Mouse (Mus musculus) erythroblast, embryonic 14.5 days (primary cell): ENCODE measurements around the gene Kcnc1. TPM values are rescaled to one million over a fixed set of nuclear protein-coding genes. Genes with fewer than 3 reads are reported as not detected.

Experiments used
- H3K27me3 ChIP-seq: 2 replicates; pipeline ENCODE4 v1.6.1; 2012; ENCODE audit warnings: inconsistent platforms; ENCODE audit not compliant: control insufficient read depth
- H3K36me3 ChIP-seq: 2 replicates; pipeline ENCODE4 v1.6.1; 2012; ENCODE audit warnings: mild to moderate bottlenecking, inconsistent platforms; ENCODE audit not compliant: control insufficient read depth
- H3K4me1 ChIP-seq: 2 replicates; pipeline ENCODE4 v1.6.1; 2012; ENCODE audit warnings: inconsistent platforms; ENCODE audit not compliant: control insufficient read depth
- H3K4me3 ChIP-seq: replicated peaks from 2 replicates; pipeline ENCODE3; 2012; ENCODE audit warnings: moderate library complexity, mild to moderate bottlenecking, inconsistent platforms
- H3K9me3 ChIP-seq: 2 replicates; pipeline ENCODE4 v1.6.1; 2012; ENCODE audit warnings: low read length, inconsistent platforms, mixed read lengths; ENCODE audit not compliant: control insufficient read depth
- GATA1 ChIP-seq: IDR thresholded peaks from 2 replicates; pipeline ENCODE4 v1.6.1; 2012; ENCODE audit warnings: low read length, inconsistent platforms, mixed read lengths
- TAL1 ChIP-seq: IDR thresholded peaks from 3 replicates; pipeline ENCODE4 v1.6.1; 2012; ENCODE audit warnings: low read length, inconsistent platforms, mixed read lengths
- polyA plus RNA-seq: library from polyadenylated mRNA; stranded (reverse); fragments of >175 nt; gene quantifications from 2 replicates; pipeline ENCODE4 v1.2.3, GENCODE M21; 2012

The Kcnc1 gene
- polyA plus RNA-seq = under 0.01 and 0.01 TPM in 2 replicates

GRCm38 (mm10) chr7:46396231-46396927 is at the start of gene Kcnc1:
Gene Kcnc1 (plus strand): TSS chr7:46396497.
- Histone ChIP-seq H3K27me3 (peaks cover 61% of the 10 kb centered on the region), H3K9me3 (peaks cover 5% of the 10 kb centered on the region; the same call in 1 of the 2 replicates), H3K4me1 (no peaks in the 10 kb centered on the region), H3K4me3 (no peak within 1 kb of the TSS), H3K36me3 (no peaks in the 10 kb centered on the region)
- TF ChIP-seq GATA1 = no peak
- no peak for TF ChIP-seq TAL1

DNA sequence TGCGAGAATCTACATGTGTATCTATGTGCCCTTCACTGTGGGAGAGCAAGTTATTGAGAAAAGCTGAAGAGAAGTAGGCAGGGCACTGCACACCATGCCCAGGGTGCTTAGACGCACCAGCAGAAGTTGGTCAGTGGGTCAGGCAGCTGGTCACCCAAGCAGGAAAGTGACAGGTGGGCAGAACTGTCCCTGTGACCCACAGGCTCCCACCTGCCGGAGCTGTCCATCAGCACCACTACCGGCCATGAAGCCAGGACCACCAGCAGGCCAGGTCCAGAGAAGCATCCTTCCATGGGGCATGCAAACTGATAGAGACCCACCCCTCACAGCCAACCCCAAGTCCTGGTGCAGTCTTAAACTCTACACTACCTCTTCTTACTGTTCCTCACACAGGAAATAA is 48.6 kb upstream of the Kcnc1 start:
- no peaks in the 10 kb centered on the region for H3K4me1 ChIP-seq
- no peaks in the 10 kb centered on the region for H3K9me3 ChIP-seq
- no peak for TF ChIP-seq TAL1
- peaks cover 28% of the 10 kb centered on the region for H3K27me3 ChIP-seq
- H3K36me3 ChIP-seq = no peaks in the 10 kb centered on the region
- no peak overlapping the region for H3K4me3 ChIP-seq

DNA sequence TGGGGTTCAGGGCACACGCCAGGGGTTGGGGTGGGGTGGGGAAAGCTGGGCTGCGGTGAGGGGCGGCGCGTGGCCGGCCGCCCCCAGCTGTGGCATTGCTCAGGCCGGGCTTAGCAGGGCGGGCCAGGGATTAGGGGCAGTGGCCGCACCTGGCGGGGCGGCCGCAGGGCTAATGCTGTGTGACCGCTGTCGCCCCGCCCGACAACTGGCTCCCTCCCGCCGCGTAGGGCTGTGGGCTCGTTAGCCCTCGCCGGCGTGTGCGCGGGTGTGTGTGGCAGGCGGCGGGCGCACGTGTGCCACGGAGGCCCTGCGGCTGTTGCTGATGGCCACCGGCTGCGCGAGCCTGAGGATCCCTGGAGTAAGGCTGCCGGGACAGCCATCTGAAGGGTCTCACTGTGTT is 47.5 kb upstream of the Kcnc1 start:
- H3K27me3 ChIP-seq = peaks cover 28% of the 10 kb centered on the region
- H3K4me1 ChIP-seq = no peaks in the 10 kb centered on the region
- H3K36me3 ChIP-seq = no peaks in the 10 kb centered on the region
- TF ChIP-seq TAL1 (no peak), GATA1 (no peak)
- H3K4me3 ChIP-seq = no peak overlapping the region
- no peaks in the 10 kb centered on the region for H3K9me3 ChIP-seq

GRCm38 (mm10) chr7:46350119-46350702 is 46.1 kb upstream of the Kcnc1 start:
- Histone ChIP-seq H3K9me3 (no peaks in the 10 kb centered on the region), H3K4me3 (no peak overlapping the region), H3K36me3 (no peaks in the 10 kb centered on the region), H3K27me3 (peaks cover 28% of the 10 kb centered on the region), H3K4me1 (no peaks in the 10 kb centered on the region)
- TF ChIP-seq GATA1 (no peak), TAL1 (no peak)

- H3K27me3 ChIP-seq = peaks cover 26% of the 10 kb centered on the region
- no peaks in the 10 kb centered on the region for H3K4me1 ChIP-seq
- TF ChIP-seq TAL1 = no peak
- TF ChIP-seq GATA1 = no peak
- H3K36me3 ChIP-seq = no peaks in the 10 kb centered on the region
- no peaks in the 10 kb centered on the region for H3K9me3 ChIP-seq
- H3K4me3 ChIP-seq = no peak overlapping the region
Observed at GRCm38 (mm10) chr7:46352748-46353147, 43.5 kb upstream of the Kcnc1 start.

GRCm38 (mm10) chr7:46353216-46353615 is 43.1 kb upstream of the Kcnc1 start:
- TF ChIP-seq GATA1 = no peak
- TF ChIP-seq TAL1 = no peak
- no peaks in the 10 kb centered on the region for H3K9me3 ChIP-seq
- H3K36me3 ChIP-seq = no peaks in the 10 kb centered on the region
- no peak overlapping the region for H3K4me3 ChIP-seq
- H3K4me1 ChIP-seq = no peaks in the 10 kb centered on the region
- peaks cover 22% of the 10 kb centered on the region for H3K27me3 ChIP-seq

DNA sequence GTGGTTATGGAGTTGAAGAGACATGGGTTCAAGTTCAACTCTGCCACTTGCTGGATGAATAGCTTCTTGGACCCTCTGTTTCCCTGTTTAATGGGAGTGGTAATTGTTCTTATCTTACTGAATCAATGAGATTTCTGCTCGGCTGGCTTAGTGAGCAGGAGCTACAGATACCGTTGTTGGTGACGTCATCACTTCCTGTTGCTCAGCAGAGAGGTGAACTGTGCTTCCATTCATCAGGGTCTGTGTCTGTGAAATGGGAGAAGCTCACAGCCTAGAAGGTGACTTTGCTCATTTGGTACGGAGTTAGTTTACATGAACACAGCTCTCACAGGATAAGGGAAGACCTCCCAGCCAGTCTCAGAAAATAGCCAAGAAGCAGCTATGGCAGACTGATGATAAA is 42.4 kb upstream of the Kcnc1 start:
- TF ChIP-seq GATA1 (no peak), TAL1 (no peak)
- no peaks in the 10 kb centered on the region for H3K9me3 ChIP-seq
- no peak overlapping the region for H3K4me3 ChIP-seq
- peaks cover 15% of the 10 kb centered on the region for H3K27me3 ChIP-seq
- H3K4me1 ChIP-seq = no peaks in the 10 kb centered on the region
- no peaks in the 10 kb centered on the region for H3K36me3 ChIP-seq

DNA sequence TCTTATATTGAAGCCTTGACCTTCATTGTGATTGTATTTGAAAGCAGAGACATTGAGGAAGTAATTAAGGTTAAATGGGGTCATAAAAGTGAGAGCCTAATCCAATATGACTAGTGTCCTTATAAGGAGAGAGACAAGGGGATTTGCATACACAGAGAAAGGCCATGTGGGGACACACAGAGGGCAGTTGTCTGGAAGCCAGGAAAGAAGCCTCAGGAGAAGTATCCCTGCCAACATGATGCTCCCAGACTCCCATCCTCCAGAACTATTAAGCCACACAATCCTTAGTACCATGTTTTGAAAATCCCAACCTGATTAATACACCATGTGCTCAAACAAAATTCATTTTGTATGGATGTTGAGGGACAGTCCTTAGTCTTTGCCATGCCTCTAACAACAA is 34.5 kb upstream of the Kcnc1 start:
- no peaks in the 10 kb centered on the region for H3K9me3 ChIP-seq
- no peaks in the 10 kb centered on the region for H3K4me1 ChIP-seq
- no peaks in the 10 kb centered on the region for H3K36me3 ChIP-seq
- H3K27me3 ChIP-seq = no peaks in the 10 kb centered on the region
- TF ChIP-seq TAL1 (no peak), GATA1 (no peak)
- H3K4me3 ChIP-seq = no peak overlapping the region

GRCm38 (mm10) chr7:46364154-46364553 is 32.1 kb upstream of the Kcnc1 start:
- Histone ChIP-seq H3K4me3 (no peak overlapping the region), H3K9me3 (peaks cover 2% of the 10 kb centered on the region; the same call in 1 of the 2 replicates), H3K4me1 (no peaks in the 10 kb centered on the region), H3K27me3 (no peaks in the 10 kb centered on the region), H3K36me3 (no peaks in the 10 kb centered on the region)
- no peak for TF ChIP-seq TAL1
- TF ChIP-seq GATA1 = no peak
